Mouse (Mus musculus): ENCODE data around the gene Higd1a. TPM values are rescaled to one million over a fixed set of nuclear protein-coding genes. Genes with fewer than 3 reads are reported as not detected.

Gene Higd1a
- polyA plus RNA-seq (2017; shearing (Covaris generic)) = 83.9 TPM

GRCm38 (mm10) chr9:121858153-121858488, at the start of gene Higd1a:
Gene Higd1a, minus strand, starts transcription at chr9:121858362.

GRCm38 (mm10) chr9:121898245-121898644, 40.1 kb upstream of the Higd1a start, which contains the start of gene Ackr2:
Gene Ackr2, plus strand, starts transcription at chr9:121898355.

DNA sequence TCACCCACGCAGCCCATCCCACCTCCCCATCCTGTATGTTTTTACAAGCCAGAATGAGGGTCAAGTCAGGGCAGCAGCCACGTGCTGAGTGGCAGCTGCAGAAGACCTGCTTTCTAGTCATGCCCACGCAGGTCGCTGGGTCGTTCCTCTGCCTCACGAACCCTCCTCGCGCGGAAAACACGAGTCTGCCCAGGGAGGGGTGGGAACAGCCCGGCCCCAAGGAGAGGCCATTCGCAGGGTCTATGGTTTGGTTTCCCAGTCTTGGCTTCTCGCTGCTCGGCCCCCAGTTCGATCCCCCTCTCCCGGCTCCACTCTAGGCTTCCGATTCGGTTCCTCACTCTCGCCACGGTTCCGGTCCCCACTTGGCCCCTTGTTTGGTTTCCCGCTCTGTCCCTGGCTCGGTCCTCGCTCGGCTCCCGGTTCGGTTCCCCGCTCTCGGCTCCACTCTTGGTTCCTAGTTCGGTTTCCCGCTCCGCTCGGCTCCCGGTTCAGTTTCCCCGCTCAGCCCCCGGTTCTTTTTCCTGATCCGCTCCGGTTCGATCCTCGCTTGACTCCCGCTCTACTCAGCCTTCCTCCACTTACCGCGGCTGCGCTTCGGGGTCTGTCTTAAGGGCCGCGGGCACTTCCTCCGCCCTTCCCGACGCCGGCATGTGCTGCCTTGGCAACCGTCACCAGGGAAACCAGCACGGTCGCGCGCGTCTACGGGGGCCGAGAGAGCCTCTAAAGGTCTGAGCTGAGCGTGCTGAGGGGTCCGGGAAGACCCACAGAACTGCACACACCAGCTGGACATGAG, 19.1 kb downstream of the Higd1a start, which contains the start of gene Ccdc13:
Ccdc13 (minus strand) TSS at position 633 of the 793 bp plus-strand sequence.

Other genes starting within 250 kb of the Higd1a start
- not detected for gene Lyzl4, start 216.3 kb downstream of the Higd1a start, polyA plus RNA-seq (2017; shearing (Covaris generic))
- gene Vipr1, start 215.6 kb downstream of the Higd1a start, polyA plus RNA-seq (2017; shearing (Covaris generic)) = 3.5 TPM
- gene Sec22c, start 152.9 kb downstream of the Higd1a start, polyA plus RNA-seq (2017; shearing (Covaris generic)) = 30.7 TPM
- gene Ss18l2, start 148.0 kb downstream of the Higd1a start, polyA plus RNA-seq (2017; shearing (Covaris generic)) = 32.7 TPM
- 139 TPM for gene Nktr, start 139.2 kb downstream of the Higd1a start, polyA plus RNA-seq (2017; shearing (Covaris generic))
- gene Zfp651, start 99.0 kb downstream of the Higd1a start, polyA plus RNA-seq (2017; shearing (Covaris generic)) = 0.09 TPM
- not detected for gene Klhl40, start 80.8 kb downstream of the Higd1a start, polyA plus RNA-seq (2017; shearing (Covaris generic))
- gene Hhatl, start 65.9 kb downstream of the Higd1a start, polyA plus RNA-seq (2017; shearing (Covaris generic)) = not detected
- gene Ccdc13, start 18.9 kb downstream of the Higd1a start, polyA plus RNA-seq (2017; shearing (Covaris generic)) = not detected
- not detected for gene Ackr2, start 40.0 kb upstream of the Higd1a start, polyA plus RNA-seq (2017; shearing (Covaris generic))
- not detected for gene Cyp8b1, start 57.9 kb upstream of the Higd1a start, polyA plus RNA-seq (2017; shearing (Covaris generic))
- 0.11 TPM for gene Fam198a, start 92.6 kb upstream of the Higd1a start, polyA plus RNA-seq (2017; shearing (Covaris generic))
- 0.40 TPM for gene Pomgnt2, start 138.7 kb upstream of the Higd1a start, polyA plus RNA-seq (2017; shearing (Covaris generic))

All from inflammation-experienced regulatory T-cells, adult 16 weeks (primary cell).